Mouse (Mus musculus) frontal cortex, postnatal 14 days (tissue): ENCODE results near the gene Ddx27.

Source experiments
- DNase-seq, 2 experiments: peaks; one replicate each; pipeline ENCODE4 v3.0.0; 2022; ENCODE audit warnings: low spot score in 2 of 2

Gene Ddx27

DNA sequence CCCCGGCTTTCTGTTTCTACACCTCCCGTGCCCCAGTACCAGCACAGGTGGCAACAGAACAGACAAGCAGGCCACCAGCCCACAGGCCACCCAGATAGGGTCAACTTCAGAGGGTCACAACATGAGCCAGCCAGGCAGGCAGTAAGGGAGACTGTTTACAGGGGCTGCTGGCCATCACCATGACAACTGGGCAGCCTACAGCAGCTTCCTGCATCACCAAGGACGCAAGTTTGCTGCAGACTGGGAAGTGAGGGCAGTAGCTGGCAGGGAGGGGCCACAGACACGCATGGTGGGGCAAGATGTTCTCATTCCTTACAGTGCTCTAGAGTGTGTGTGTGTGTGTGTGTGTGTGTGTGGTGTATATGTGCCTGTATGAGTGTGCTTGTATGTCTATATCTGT, 66.6 kb downstream of the Ddx27 start:
- DNase-seq, result no peak
